Mouse (Mus musculus) NIH3T3 (cell line): ENCODE measurements around the gene Cd109.
A peak's percentile ranks its signal among the peaks of the same experiment; 100 is the strongest.

ENCODE experiments used
- DNase-seq: peaks from one replicate; pipeline ENCODE4 v3.0.0-alpha.2; 2012; ENCODE audit warnings: low read depth

Gene Cd109

DNA sequence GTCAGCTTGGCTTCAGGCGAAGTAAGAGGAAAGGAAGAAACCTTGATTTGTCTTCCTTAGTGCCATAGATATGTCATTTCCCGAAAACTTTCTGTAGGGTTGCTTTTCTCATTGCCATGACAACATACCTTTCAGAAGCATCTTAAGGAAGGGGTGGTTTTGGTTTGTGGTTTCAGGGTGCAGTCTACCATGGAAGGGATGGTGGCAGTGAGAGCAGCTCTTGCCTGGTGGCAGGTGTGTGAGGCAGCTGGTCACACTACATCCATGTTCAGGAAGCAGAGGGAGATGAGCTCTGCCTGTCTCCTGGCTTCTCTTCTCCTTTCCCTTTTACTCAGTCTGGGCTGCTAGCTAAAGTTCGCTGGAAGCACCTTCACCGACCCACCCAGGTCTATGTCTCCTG is 26.0 kb downstream of the Cd109 start:
- no peak for DNase-seq

DNA sequence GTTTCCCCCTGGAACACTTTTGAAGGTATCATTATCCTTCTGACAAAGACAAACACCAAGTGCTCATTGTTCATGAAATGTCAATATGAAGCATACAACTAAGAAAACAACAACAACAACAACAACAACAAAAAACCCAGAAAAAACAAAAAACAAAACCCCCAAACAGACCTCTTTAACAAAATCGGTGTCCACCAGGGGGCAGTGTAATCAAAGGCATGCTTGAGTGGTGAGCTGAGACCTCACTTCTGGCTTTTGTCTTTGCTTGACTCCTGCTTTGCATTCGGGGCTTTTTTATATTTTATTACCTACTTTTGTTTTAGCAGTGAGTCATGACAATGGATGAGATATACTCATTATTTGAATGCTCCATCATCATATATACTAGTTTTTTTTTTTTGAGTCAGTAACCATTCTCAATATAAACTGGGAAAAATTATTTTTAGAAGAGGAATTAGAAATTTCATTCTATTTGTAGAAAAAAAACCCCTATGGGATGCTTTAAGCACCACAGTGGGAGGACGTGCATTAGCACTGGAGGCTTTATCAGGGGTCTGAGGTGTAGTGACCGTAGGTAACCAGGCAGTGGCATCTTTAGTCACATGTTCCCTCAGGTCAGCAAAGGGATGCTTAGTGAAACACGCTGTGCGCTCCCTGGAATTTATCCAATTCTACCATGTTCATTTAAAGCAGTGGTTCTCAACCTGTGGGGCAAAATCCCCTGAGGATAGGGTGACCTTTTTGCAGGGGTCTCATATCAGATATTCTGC is 30.8 kb downstream of the Cd109 start:
- DNase-seq = peak; percentile 85

DNA sequence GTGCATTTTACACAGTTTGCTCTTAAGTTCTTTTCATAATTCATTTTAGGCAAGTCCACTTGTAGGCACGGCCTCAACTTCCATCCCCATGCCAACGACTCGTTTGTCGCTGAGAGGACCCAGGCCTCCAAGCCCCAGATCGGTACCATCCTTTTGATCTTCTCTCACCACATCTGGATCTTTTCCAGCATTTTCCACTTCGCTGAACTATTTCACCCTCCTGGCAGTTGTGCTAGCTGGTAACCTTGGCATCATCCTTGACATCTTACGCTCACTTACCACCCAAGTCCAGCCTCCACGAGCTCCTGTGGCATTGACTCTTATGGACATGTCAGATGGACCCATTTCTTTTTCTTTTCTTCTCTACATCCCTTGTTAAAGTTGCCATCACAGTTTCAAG is 33.3 kb downstream of the Cd109 start:
- DNase-seq = no peak

DNA sequence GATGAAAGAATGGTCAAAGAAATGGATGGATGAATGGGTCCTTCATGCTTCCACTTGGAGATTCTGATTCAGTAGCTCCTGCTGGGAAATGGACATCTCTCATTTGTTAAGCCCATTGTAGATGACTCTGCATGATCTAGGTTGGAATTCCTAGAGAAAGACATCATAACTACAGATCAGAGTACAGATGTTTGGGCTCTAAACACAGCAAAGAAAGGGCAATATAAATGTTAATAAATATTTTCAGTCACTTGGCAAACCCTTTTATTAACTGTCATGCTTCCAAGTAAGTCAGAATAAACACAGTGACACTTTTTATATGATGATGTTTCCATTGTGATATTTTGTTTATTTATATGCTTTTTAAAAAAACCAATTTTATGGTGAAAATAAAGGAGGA is 34.1 kb downstream of the Cd109 start:
- DNase-seq = no peak

DNA sequence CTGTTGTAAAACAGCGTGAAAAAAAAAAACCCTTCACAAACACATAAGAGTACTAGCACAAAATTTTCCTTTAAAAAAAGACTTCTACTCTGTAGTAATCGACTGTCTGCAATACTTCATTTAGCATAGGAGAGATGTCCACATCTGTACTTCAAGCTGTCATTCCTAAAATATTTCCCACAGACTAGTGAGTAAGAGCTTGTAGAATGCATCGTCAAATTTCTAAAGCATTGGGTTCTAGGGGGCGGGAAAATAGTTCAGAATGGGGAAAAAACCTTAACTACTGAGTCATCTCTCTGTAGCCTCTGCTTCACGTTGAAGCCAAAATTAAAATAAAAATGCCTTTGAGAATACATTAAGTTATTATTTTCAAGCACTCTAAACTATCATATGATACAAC is 42.2 kb downstream of the Cd109 start:
- peak; percentile 70 for DNase-seq

DNA sequence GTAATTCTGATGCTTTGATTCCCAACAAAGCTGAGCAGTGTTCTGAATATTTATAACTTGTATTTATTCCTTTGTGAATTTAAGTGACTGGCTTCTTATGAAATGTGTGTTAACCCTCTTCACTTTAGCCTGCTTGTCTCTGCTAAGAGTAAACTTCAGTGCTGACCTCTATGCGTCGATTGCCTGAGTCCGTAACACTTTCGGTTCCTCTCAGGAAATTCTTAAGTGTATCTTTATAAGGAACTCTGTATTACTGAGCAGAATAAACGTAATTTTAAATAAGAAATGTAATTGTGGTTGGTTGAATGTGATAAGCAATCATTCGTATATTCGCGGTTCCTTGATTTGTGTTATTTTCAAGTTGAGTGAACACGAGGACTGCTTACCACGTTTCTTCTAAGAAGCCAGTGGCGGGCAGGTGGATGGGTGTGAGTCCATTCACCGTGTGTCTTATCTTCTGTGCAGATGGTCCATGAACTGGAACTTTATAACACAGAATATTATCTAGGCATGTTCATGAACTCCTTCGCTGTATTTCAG is 56.2 kb downstream of the Cd109 start:
- no peak for DNase-seq

DNA sequence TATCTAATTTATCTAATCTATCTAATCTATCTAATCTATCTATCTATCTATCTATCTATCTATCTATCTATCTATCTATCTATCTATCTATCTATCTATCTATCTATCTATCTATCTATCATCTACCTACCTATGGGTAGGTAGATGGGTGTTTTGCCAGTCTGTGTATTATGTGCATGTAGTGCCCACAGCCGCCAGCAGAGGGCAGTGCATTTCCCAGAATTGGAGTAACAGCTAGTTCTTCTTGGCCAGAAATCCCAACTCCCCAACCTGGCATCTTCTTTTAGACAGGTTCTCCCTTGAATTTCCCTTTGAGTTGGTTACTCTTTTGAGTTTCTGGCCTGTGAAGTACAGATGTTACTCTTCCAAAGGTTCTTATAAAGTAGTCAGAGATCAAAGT is 85.3 kb downstream of the Cd109 start:
- DNase-seq = peak; percentile 78

DNA sequence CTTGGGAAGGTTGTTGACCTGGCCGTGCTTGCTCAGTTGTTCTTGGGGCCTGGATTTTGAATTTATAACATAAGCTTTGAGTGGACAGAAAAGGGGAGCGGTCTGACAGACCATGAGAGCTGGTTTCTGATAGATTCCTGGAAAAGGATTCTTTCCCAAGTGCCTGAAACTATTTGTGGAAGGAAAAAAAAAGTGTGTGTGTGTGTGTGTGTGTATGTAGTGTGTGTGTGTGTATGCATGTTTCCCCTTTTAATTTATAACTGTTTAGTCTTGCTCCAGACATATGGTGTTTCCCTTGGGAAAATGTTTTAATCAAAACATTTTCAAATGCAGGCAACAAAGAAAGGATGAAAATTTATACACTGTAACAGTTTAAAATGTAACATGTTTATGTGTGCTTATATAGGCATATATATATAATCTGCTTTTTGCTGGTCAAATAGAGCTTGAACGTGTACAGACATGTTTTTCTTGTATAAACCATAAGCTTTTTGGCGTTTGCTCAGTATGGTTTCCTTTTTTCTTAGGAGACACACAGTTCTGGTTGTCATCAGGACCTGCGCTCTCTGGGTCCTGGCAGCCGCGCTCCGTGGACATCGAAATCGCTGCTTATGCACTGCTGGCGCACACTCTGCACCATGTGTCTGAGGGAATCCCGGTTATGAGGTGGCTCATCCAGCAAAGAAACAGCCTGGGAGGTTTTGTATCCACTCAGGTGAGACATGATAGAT is 87.3 kb downstream of the Cd109 start:
- DNase-seq = no peak

DNA sequence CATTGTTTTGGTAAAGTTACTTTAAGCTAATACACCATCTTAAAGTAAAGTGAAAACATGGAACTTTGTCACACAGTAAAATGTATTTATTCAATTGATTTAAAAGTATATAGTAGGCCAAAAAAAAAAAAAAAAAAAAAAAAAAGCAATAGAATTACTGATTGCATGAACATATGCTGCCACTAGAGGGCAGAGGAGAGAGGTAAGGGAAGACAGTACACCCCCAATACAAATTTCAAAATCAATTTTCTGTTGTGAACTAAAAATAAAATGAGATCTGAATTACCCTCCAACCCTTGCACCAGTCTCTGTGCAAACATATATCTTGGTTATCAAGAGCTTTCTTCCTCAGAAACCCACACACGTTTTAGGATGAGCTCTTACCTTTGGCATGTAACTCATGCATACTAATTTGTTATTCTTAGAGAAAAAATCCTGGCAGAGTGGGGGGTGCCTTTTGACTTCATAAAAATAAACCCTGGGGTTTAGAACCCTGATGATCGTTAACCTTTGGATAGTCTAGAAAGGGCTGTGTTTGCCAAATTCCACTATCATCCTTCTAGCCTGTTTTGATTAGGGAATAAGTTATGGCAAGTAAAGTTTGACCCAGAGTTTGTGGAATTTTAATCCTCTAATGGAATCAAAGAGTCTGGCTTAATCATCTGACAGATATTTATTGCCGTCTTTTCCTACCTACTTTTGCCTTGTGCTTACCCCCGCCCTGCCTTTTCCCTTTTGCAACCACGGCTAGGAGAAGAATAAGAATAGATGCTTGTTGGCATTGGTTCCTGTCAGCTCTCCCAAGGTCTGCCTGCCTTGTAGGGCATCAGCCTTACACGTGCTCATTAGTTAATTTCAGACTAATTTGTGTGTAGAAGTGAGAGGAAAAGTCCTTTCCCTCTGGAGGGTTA is 105.8 kb downstream of the Cd109 start:
- peak; percentile 47 for DNase-seq

DNA sequence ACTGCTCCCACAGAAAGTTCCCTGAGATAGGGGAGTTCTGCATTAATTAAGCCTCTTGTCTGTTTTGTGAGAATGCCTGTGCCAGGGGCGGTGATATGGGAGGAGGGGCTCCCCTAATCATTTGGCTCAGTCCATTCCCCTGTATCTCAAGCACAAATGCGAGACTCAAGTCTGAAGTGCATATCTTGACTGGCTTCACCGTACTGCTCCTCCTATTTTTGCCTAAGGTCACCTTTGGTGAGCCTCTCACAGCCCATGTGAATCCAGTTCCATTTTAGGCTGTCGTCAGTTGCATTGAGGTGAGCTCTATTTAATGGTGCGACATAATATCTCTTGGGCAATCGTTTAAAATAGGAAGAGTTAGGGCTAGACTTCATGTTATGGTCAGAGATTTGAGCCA is 116.6 kb downstream of the Cd109 start:
- no peak for DNase-seq

DNA sequence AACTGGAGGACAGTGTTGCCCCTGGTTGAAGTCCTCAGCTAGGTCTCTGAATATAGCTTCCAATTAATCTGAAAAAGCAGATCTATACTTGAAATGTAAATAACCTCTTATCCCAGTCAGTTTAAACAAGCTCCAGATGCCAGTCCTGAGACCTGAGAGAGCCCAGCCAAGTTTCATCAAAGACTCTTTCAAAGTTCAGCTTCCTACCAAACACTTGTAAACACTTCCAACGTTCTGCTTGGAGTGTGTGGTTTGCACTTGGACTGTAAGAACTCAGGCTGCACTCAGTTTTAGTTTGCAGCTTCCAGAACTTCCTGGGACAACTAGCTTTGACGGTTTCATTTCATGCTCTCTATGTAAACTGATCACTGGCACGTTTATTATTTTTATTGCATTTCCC is 120.2 kb downstream of the Cd109 start:
- DNase-seq = no peak

DNA sequence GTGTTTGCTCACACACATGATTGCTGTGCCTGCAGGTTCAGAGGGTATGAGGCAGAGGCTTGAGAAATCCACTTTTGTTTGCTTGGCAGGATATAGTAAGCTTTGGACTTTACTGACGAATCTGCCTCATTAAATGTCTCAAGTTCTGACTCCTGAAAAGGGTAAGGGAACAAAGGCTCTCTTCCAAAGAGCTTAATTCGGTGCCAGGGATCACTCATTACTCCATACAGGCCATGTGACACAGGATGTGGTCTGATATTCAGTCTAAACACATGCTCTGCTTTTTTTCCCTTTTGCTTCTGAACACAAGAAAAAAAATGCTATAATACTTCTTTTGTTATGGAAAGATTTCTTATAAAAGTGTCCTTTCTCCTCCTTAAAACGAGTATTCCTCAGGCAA is 126.7 kb downstream of the Cd109 start:
- DNase-seq = peak; percentile 46

DNA sequence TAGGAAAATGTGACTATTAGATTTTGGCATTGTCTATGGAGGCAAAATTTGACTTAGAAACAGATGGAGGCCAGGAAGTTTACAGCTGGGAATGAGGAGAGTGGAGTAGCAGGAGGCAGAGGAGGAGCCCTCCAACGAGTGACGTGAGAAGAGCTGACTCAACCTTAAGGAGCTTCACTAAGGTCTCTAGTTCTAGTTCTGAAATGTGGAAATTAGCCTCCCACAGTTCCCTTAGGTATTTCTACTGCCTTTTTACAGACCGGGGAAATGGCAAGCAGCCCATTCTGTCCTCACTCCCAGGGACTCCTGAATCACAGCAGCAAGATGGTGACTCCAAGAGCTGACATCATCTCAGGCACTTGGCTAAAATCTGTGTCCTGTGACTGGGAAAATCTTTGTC is 134.9 kb downstream of the Cd109 start:
- peak; percentile 75 for DNase-seq
